Mouse (Mus musculus): Measurements from ENCODE around the gene Slc38a4. TPM values are rescaled to one million over a fixed set of nuclear protein-coding genes. Genes with fewer than 3 reads are reported as not detected.

Slc38a4 gene
- total RNA-seq, 4 experiments from 2014 or later: 4.0 to 6.1 (median 4.8) TPM

- DNase-seq: no peak
These were observed 40.6 kb downstream of the Slc38a4 start for GRCm38 (mm10) chr15:97015036-97015596.

- DNase-seq: no peak
These were observed 44.0 kb downstream of the Slc38a4 start for GRCm38 (mm10) chr15:97011599-97012372.

- DNase-seq: no peak
These were observed 46.5 kb downstream of the Slc38a4 start for GRCm38 (mm10) chr15:97009271-97009670.

- DNase-seq: no peak
These were observed 50.0 kb downstream of the Slc38a4 start for GRCm38 (mm10) chr15:97005631-97006234.

GRCm38 (mm10) chr15:97004525-97004867 lies 51.3 kb downstream of the Slc38a4 start:
- no peak for DNase-seq

- DNase-seq: no peak
These were observed 51.8 kb downstream of the Slc38a4 start for GRCm38 (mm10) chr15:97003851-97004524.

GRCm38 (mm10) chr15:97003186-97003585 lies 52.6 kb downstream of the Slc38a4 start:
- no peak for DNase-seq

GRCm38 (mm10) chr15:97002752-97003151 lies 53.0 kb downstream of the Slc38a4 start:
- no peak for DNase-seq

- DNase-seq: no peak
These were observed 53.9 kb downstream of the Slc38a4 start for GRCm38 (mm10) chr15:97001886-97002285.

GRCm38 (mm10) chr15:97001416-97001815 lies 54.3 kb downstream of the Slc38a4 start:
- no peak for DNase-seq

- DNase-seq: no peak
These were observed 55.2 kb downstream of the Slc38a4 start for GRCm38 (mm10) chr15:97000319-97001251.

- DNase-seq: no peak
These were observed 56.4 kb downstream of the Slc38a4 start for GRCm38 (mm10) chr15:96999401-96999800.

GRCm38 (mm10) chr15:96985618-96986017 lies 70.1 kb downstream of the Slc38a4 start:
- no peak for DNase-seq

GRCm38 (mm10) chr15:96983581-96984330 lies 72.0 kb downstream of the Slc38a4 start:
- no peak for DNase-seq

- no peak for DNase-seq
These were observed 80.6 kb downstream of the Slc38a4 start for GRCm38 (mm10) chr15:96975125-96975524.

GRCm38 (mm10) chr15:96974131-96974530 lies 81.6 kb downstream of the Slc38a4 start:
- DNase-seq: no peak

- DNase-seq: no peak
These were observed 82.4 kb downstream of the Slc38a4 start for GRCm38 (mm10) chr15:96973370-96973769.

GRCm38 (mm10) chr15:96972706-96973274 lies 83.0 kb downstream of the Slc38a4 start:
- no peak for DNase-seq

GRCm38 (mm10) chr15:96971906-96972305 lies 83.8 kb downstream of the Slc38a4 start:
- DNase-seq: no peak

- no peak for DNase-seq
These were observed 86.0 kb downstream of the Slc38a4 start for GRCm38 (mm10) chr15:96969792-96970191.

GRCm38 (mm10) chr15:96968741-96969140 lies 87.0 kb downstream of the Slc38a4 start:
- no peak for DNase-seq

Measured in adrenal gland, adult 8-10 months (tissue).